Mouse (Mus musculus): ENCODE data around the gene Mtfr1l.

Mtfr1l gene

GRCm38 (mm10) chr4:134534932-134535786 lies at the start of gene Mtfr1l:
Gene Mtfr1l, minus strand, starts transcription at chr4:134535387.
- peak; percentile 99 for DNase-seq

GRCm38 (mm10) chr4:134583513-134583912 lies 48.3 kb upstream of the Mtfr1l start:
- DNase-seq: peak; percentile 24

GRCm38 (mm10) chr4:134581365-134581764 lies 46.2 kb upstream of the Mtfr1l start:
- no peak for DNase-seq

GRCm38 (mm10) chr4:134580351-134581148 lies 45.4 kb upstream of the Mtfr1l start:
- DNase-seq: no peak

GRCm38 (mm10) chr4:134579620-134580019 lies 44.4 kb upstream of the Mtfr1l start:
- no peak for DNase-seq

GRCm38 (mm10) chr4:134579212-134579611 lies 44.0 kb upstream of the Mtfr1l start:
- no peak for DNase-seq

- DNase-seq: no peak
Observed at GRCm38 (mm10) chr4:134578407-134578806, 43.2 kb upstream of the Mtfr1l start.

GRCm38 (mm10) chr4:134577281-134577680 lies 42.1 kb upstream of the Mtfr1l start:
- no peak for DNase-seq

- no peak for DNase-seq
Observed at GRCm38 (mm10) chr4:134575486-134575885, 40.3 kb upstream of the Mtfr1l start.

- DNase-seq: no peak
Observed at GRCm38 (mm10) chr4:134572449-134573300, 37.5 kb upstream of the Mtfr1l start.

GRCm38 (mm10) chr4:134570704-134571451 lies 35.7 kb upstream of the Mtfr1l start:
- no peak for DNase-seq

- no peak for DNase-seq
Observed at GRCm38 (mm10) chr4:134569831-134570230, 34.6 kb upstream of the Mtfr1l start.

GRCm38 (mm10) chr4:134569205-134569604 lies 34.0 kb upstream of the Mtfr1l start:
- no peak for DNase-seq

GRCm38 (mm10) chr4:134567377-134568226 lies 32.4 kb upstream of the Mtfr1l start:
- no peak for DNase-seq

- no peak for DNase-seq
Observed at GRCm38 (mm10) chr4:134564093-134564492, 28.9 kb upstream of the Mtfr1l start.

- DNase-seq: no peak
Observed at GRCm38 (mm10) chr4:134563624-134564023, 28.4 kb upstream of the Mtfr1l start.

- DNase-seq: no peak
Observed at GRCm38 (mm10) chr4:134562014-134562413, 26.8 kb upstream of the Mtfr1l start.

- no peak for DNase-seq
Observed at GRCm38 (mm10) chr4:134560699-134561098, 25.5 kb upstream of the Mtfr1l start.

- no peak for DNase-seq
Observed at GRCm38 (mm10) chr4:134559154-134559553, 24.0 kb upstream of the Mtfr1l start.

- DNase-seq: no peak
Observed at GRCm38 (mm10) chr4:134558570-134559113, 23.5 kb upstream of the Mtfr1l start.
